ENCODE assay signal across 29 mouse cellular contexts in the genomic region with DNA sequence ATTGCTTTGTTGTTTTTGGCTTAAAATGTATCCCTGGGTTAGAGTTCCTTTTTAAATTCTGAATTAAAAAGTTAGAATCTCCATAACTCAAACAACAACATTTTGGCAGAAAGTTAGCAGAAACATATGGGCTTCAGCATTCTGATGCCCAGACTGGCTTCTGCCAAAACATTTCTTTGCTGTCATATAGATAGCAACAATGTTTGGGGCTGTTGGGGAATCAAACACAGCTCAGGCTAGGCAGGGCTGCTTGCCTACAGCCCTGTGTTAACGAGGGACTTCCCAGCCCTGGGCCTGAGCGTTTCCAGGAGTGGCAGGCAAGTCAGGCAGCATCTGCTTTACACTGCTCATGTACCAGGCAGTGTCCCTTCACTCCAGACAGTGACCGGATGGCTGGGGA.
DNase-seq lines count a peak whose midpoint lies in the region; ATAC-seq lines count a peak whose summit lies in the region.
"Had no signal": no experiment of that assay in that cellular context is flagged by ENCODE, and none has a peak within 500 bp of the region (broad histone marks: within the 10 kb centered on the region; RNA-seq: fewer than 3 reads in every experiment).

No protein-coding gene starts in this region.

- no peaks in the 10 kb centered on the region for H3K4me1 ChIP-seq in embryonic facial prominence, embryonic 14.5 days (ENCODE audit: control insufficient read depth, insufficient read depth, low read length)
- H3K4me1 ChIP-seq in embryonic facial prominence, embryonic 10.5 days = no peaks in the 10 kb centered on the region
- 0 out of 2 replicates have a peak, but pooled peaks cover 2% of the 10 kb centered on the region for H3K4me1 ChIP-seq in kidney, embryonic 15.5 days
- H3K4me1 ChIP-seq: embryonic facial prominence, embryonic 13.5 days; hindbrain, embryonic 12.5 days; intestine, embryonic 15.5 days; midbrain, embryonic 10.5 days had no signal

- no peak overlapping the region for H3K4me3 ChIP-seq in embryonic facial prominence, embryonic 14.5 days (ENCODE audit: low read depth, low read length)
- no peak overlapping the region for H3K4me3 ChIP-seq in embryonic facial prominence, embryonic 10.5 days
- no peak overlapping the region for H3K4me3 ChIP-seq in kidney, embryonic 15.5 days (replicated peaks)
- H3K4me3 ChIP-seq: embryonic facial prominence, embryonic 13.5 days; erythroblast, embryonic 14.5 days; gastrocnemius, adult 2 months; hindbrain, embryonic 12.5 days; intestine, embryonic 15.5 days; midbrain, embryonic 10.5 days had no signal

- H3K9ac ChIP-seq in embryonic facial prominence, embryonic 14.5 days (ENCODE audit: low read depth, low read length) = no peak overlapping the region
- H3K9ac ChIP-seq in kidney, embryonic 15.5 days = no peak overlapping the region
- H3K9ac ChIP-seq: embryonic facial prominence, embryonic 13.5 days; hindbrain, embryonic 12.5 days; intestine, embryonic 15.5 days; liver, embryonic 14.5 days had no signal

- no peak overlapping the region for H3K27ac ChIP-seq in embryonic facial prominence, embryonic 14.5 days (replicated peaks; ENCODE audit: low read depth, low read length)
- H3K27ac ChIP-seq in embryonic facial prominence, embryonic 10.5 days (replicated peaks) = no peak overlapping the region
- 0 out of 2 replicates have a peak overlapping the region, but pooled peaks have one; percentile 22 for H3K27ac ChIP-seq in kidney, embryonic 15.5 days
- H3K27ac ChIP-seq: embryonic facial prominence, embryonic 13.5 days; gastrocnemius, adult 2 months; hindbrain, embryonic 12.5 days; hindbrain, postnatal 0 days; intestine, embryonic 15.5 days; liver, embryonic 14.5 days; midbrain, embryonic 10.5 days had no signal

- no peaks in the 10 kb centered on the region for H3K27me3 ChIP-seq in embryonic facial prominence, embryonic 14.5 days (replicated peaks; ENCODE audit: control insufficient read depth, insufficient read depth, low read length)
- H3K27me3 ChIP-seq in embryonic facial prominence, embryonic 10.5 days (replicated peaks; ENCODE audit: low read depth, poor library complexity, severe bottlenecking) = no peaks in the 10 kb centered on the region
- H3K27me3 ChIP-seq in kidney, embryonic 15.5 days = no peaks in the 10 kb centered on the region
- H3K27me3 ChIP-seq: CH12.LX; embryonic facial prominence, embryonic 13.5 days; hindbrain, embryonic 12.5 days; intestine, embryonic 15.5 days had no signal

- peak; percentile 9 for DNase-seq in embryonic facial prominence, embryonic 14.5 days (ENCODE audit: low spot score)
- DNase-seq in embryonic facial prominence, embryonic 10.5 days (ENCODE audit: low spot score) = no peak
- no peak for DNase-seq in kidney, adult 8-10 months
- peak; percentile 25 to 29 for DNase-seq in right cerebral cortex, postnatal 10 days (ENCODE audit: low spot score in 2 of 2)
- no peak for DNase-seq in right cerebral cortex, adult 2 months (ENCODE audit: low spot score in 2 of 2)
- DNase-seq in left cerebral cortex, postnatal 14 days (ENCODE audit: low spot score in 2 of 2) = no peak
- DNase-seq: adrenal gland, adult 8-10 months; cerebellum, adult 11 months; cerebellum, adult 9-10 months; embryo, embryonic 11 days; gastrocnemius, adult 2 months; gastrocnemius, postnatal 36 days; heart, postnatal 36 days; layer of hippocampus, adult 9-11 months; liver; lung, adult 2 months; thymus, postnatal 14 days had no signal

- no peak for ATAC-seq in embryonic facial prominence, embryonic 14.5 days (ENCODE audit: low read depth)
- no peak for ATAC-seq in kidney, embryonic 15.5 days (replicated peaks; ENCODE audit: low FRiP score)
- ATAC-seq: activated CD4-positive, CD25-positive, alpha-beta regulatory T cell, adult 4 months; hindbrain, postnatal 0 days; intestine, embryonic 15.5 days; midbrain, embryonic 16.5 days had no signal

- intact Hi-C loops in left cerebral cortex, postnatal 14 days (cut with DNase I) = no loop called here

- H3K36me3 ChIP-seq in embryonic facial prominence, embryonic 14.5 days (ENCODE audit: control insufficient read depth, insufficient read depth, low read length) = no peaks in the 10 kb centered on the region
- H3K36me3 ChIP-seq in embryonic facial prominence, embryonic 10.5 days (replicated peaks) = no peaks in the 10 kb centered on the region
- H3K36me3 ChIP-seq in kidney, embryonic 15.5 days = no peaks in the 10 kb centered on the region
- H3K36me3 ChIP-seq: embryonic facial prominence, embryonic 13.5 days; hindbrain, embryonic 12.5 days; intestine, embryonic 15.5 days; midbrain, embryonic 10.5 days had no signal

- no peaks in the 10 kb centered on the region for H3K9me3 ChIP-seq in embryonic facial prominence, embryonic 14.5 days (ENCODE audit: control insufficient read depth, low read length)
- H3K9me3 ChIP-seq in embryonic facial prominence, embryonic 10.5 days = no peaks in the 10 kb centered on the region
- no peaks in the 10 kb centered on the region for H3K9me3 ChIP-seq in kidney, embryonic 15.5 days (replicated peaks)
- H3K9me3 ChIP-seq: embryonic facial prominence, embryonic 13.5 days; hindbrain, embryonic 12.5 days; intestine, embryonic 15.5 days; midbrain, embryonic 10.5 days had no signal

- 57% methylated on average over 3 of the region's 3 CpGs for WGBS in embryonic facial prominence, embryonic 14.5 days
- 66% methylated on average over 3 of the region's 3 CpGs for WGBS in embryonic facial prominence, embryonic 10.5 days
- 61% methylated on average over 3 of the region's 3 CpGs for WGBS in kidney, embryonic 15.5 days

- H3K4me2 ChIP-seq in embryonic facial prominence, embryonic 14.5 days (ENCODE audit: low read depth, low read length) = no peak overlapping the region
- H3K4me2 ChIP-seq in kidney, embryonic 15.5 days = no peak overlapping the region
- H3K4me2 ChIP-seq: embryonic facial prominence, embryonic 13.5 days; heart, embryonic 11.5 days; hindbrain, embryonic 12.5 days; intestine, embryonic 15.5 days had no signal

Comparison
In these comparisons a context has a peak if more than half of its experiments do, and no peak if none do; other contexts are left out.
1. DNase-seq: peak in embryonic facial prominence, embryonic 14.5 days (single experiment) and right cerebral cortex, postnatal 10 days (2 of 2); none in embryonic facial prominence, embryonic 10.5 days (single experiment), kidney, adult 8-10 months (0 of 2), right cerebral cortex, adult 2 months (0 of 2) and left cerebral cortex, postnatal 14 days (0 of 2).